Mouse (Mus musculus): ENCODE results near the gene Traf3. TPM values are rescaled to one million over a fixed set of nuclear protein-coding genes. Genes with fewer than 3 reads are reported as not detected.

Traf3 gene
- polyA plus RNA-seq, 1 experiment from 2014 or later, result 17.3 TPM

- Histone ChIP-seq H3K9ac (replicated peaks) (no peak overlapping the region), H3K27ac (replicated peaks) (0 out of 2 replicates have a peak overlapping the region, but pooled peaks have one; percentile 11), H3K4me3 (no peak overlapping the region), H3K27me3 (no peaks in the 10 kb centered on the region), H3K4me1 (no peaks in the 10 kb centered on the region), H3K4me2 (replicated peaks) (no peak overlapping the region), H3K36me3 (peaks cover 17% of the 10 kb centered on the region), H3K9me3 (peaks cover 6% of the 10 kb centered on the region; the same call in 1 of the 2 replicates)
- ATAC-seq (replicated peaks), result no peak
- 81% methylated on average over 10 of the region's 10 CpGs for WGBS
Measured at GRCm38 (mm10) chr12:111225197-111225780, 59.1 kb downstream of the Traf3 start.

GRCm38 (mm10) chr12:111227410-111227809 lies 61.2 kb downstream of the Traf3 start:
- WGBS, result 89% methylated on average over 4 of the region's 4 CpGs
- no peaks in the 10 kb centered on the region for H3K4me1 ChIP-seq
- no peak for ATAC-seq (replicated peaks)
- no peak overlapping the region for H3K27ac ChIP-seq (replicated peaks)
- no peak overlapping the region for H3K9ac ChIP-seq (replicated peaks)
- H3K9me3 ChIP-seq, result no peaks in the 10 kb centered on the region
- no peak overlapping the region for H3K4me3 ChIP-seq
- H3K27me3 ChIP-seq, result no peaks in the 10 kb centered on the region
- H3K4me2 ChIP-seq (replicated peaks), result no peak overlapping the region
- H3K36me3 ChIP-seq, result peaks cover 2% of the 10 kb centered on the region

- 96% methylated on average over 5 of the region's 5 CpGs for WGBS
- Histone ChIP-seq H3K9me3 (no peaks in the 10 kb centered on the region), H3K4me3 (no peak overlapping the region), H3K4me1 (no peaks in the 10 kb centered on the region), H3K36me3 (no peaks in the 10 kb centered on the region), H3K4me2 (replicated peaks) (no peak overlapping the region), H3K9ac (replicated peaks) (no peak overlapping the region), H3K27me3 (no peaks in the 10 kb centered on the region), H3K27ac (replicated peaks) (no peak overlapping the region)
- no peak for ATAC-seq (replicated peaks)
Measured at GRCm38 (mm10) chr12:111228488-111228887, 62.3 kb downstream of the Traf3 start.

GRCm38 (mm10) chr12:111230793-111231192 lies 64.6 kb downstream of the Traf3 start:
- Histone ChIP-seq H3K9ac (replicated peaks) (no peak overlapping the region), H3K9me3 (no peaks in the 10 kb centered on the region)
- WGBS, result 95% methylated on average over 2 of the region's 2 CpGs

GRCm38 (mm10) chr12:111233798-111234197 lies 67.6 kb downstream of the Traf3 start:
- Histone ChIP-seq H3K4me3 (no peak overlapping the region), H3K4me1 (0 out of 2 replicates have a peak, but pooled peaks cover 6% of the 10 kb centered on the region), H3K27ac (replicated peaks) (no peak overlapping the region), H3K36me3 (peaks cover 6% of the 10 kb centered on the region; the same call in 1 of the 2 replicates), H3K27me3 (no peaks in the 10 kb centered on the region), H3K9ac (replicated peaks) (no peak overlapping the region), H3K4me2 (replicated peaks) (no peak overlapping the region), H3K9me3 (no peaks in the 10 kb centered on the region)
- 95% methylated on average over 4 of the region's 4 CpGs for WGBS
- no peak for ATAC-seq (replicated peaks)

More at GRCm38 (mm10) chr12:111230793-111231192, 64.6 kb downstream of the Traf3 start:
- no peak for ATAC-seq (replicated peaks)
- H3K36me3 ChIP-seq, result no peaks in the 10 kb centered on the region; the same call in 1 of the 2 replicates
- no peak overlapping the region for H3K27ac ChIP-seq (replicated peaks)
- no peaks in the 10 kb centered on the region for H3K27me3 ChIP-seq
- H3K4me3 ChIP-seq, result no peak overlapping the region
- no peaks in the 10 kb centered on the region for H3K4me1 ChIP-seq
- H3K4me2 ChIP-seq (replicated peaks), result no peak overlapping the region

- 89% methylated on average over 9 of the region's 9 CpGs for WGBS
- Histone ChIP-seq H3K36me3 (peaks cover 9% of the 10 kb centered on the region; the same call in 1 of the 2 replicates), H3K4me2 (replicated peaks) (no peak overlapping the region), H3K27me3 (no peaks in the 10 kb centered on the region), H3K4me3 (no peak overlapping the region), H3K27ac (replicated peaks) (no peak overlapping the region), H3K9me3 (no peaks in the 10 kb centered on the region), H3K4me1 (0 out of 2 replicates have a peak, but pooled peaks cover 6% of the 10 kb centered on the region), H3K9ac (replicated peaks) (no peak overlapping the region)
- no peak for ATAC-seq (replicated peaks)
Measured at GRCm38 (mm10) chr12:111234383-111234782, 68.2 kb downstream of the Traf3 start.

- no peak for ATAC-seq (replicated peaks)
- Histone ChIP-seq H3K4me1 (0 out of 2 replicates have a peak, but pooled peaks cover 6% of the 10 kb centered on the region), H3K4me3 (no peak overlapping the region), H3K36me3 (peaks cover 10% of the 10 kb centered on the region; the same call in 1 of the 2 replicates), H3K27ac (replicated peaks) (no peak overlapping the region), H3K9ac (replicated peaks) (no peak overlapping the region), H3K27me3 (no peaks in the 10 kb centered on the region), H3K9me3 (no peaks in the 10 kb centered on the region), H3K4me2 (replicated peaks) (no peak overlapping the region)
- 96% methylated on average over 6 of the region's 6 CpGs for WGBS
Measured at GRCm38 (mm10) chr12:111235631-111236030, 69.5 kb downstream of the Traf3 start.

- 0 out of 2 replicates have a peak, but pooled peaks cover 6% of the 10 kb centered on the region for H3K4me1 ChIP-seq
- H3K4me2 ChIP-seq (replicated peaks), result no peak overlapping the region
- H3K27ac ChIP-seq (replicated peaks), result no peak overlapping the region
- no peaks in the 10 kb centered on the region for H3K9me3 ChIP-seq
- no peak overlapping the region for H3K4me3 ChIP-seq
- WGBS, result 95% methylated on average over 16 of the region's 16 CpGs
- no peaks in the 10 kb centered on the region for H3K27me3 ChIP-seq
- H3K9ac ChIP-seq (replicated peaks), result no peak overlapping the region
- peaks cover 10% of the 10 kb centered on the region; the same call in 1 of the 2 replicates for H3K36me3 ChIP-seq
- ATAC-seq (replicated peaks), result no peak
Measured at GRCm38 (mm10) chr12:111237611-111238188, 71.5 kb downstream of the Traf3 start.

- no peaks in the 10 kb centered on the region for H3K27me3 ChIP-seq
- 90% methylated on average over 5 of the region's 5 CpGs for WGBS
- H3K4me2 ChIP-seq (replicated peaks), result no peak overlapping the region
- no peak overlapping the region for H3K27ac ChIP-seq (replicated peaks)
- H3K36me3 ChIP-seq, result peaks cover 15% of the 10 kb centered on the region; the same call in 1 of the 2 replicates
- no peaks in the 10 kb centered on the region for H3K9me3 ChIP-seq
- H3K4me1 ChIP-seq, result 0 out of 2 replicates have a peak, but pooled peaks cover 6% of the 10 kb centered on the region
- no peak overlapping the region for H3K9ac ChIP-seq (replicated peaks)
- no peak overlapping the region for H3K4me3 ChIP-seq
- ATAC-seq (replicated peaks), result no peak
Measured at GRCm38 (mm10) chr12:111238345-111238744, 72.2 kb downstream of the Traf3 start.

GRCm38 (mm10) chr12:111238778-111239177 lies 72.6 kb downstream of the Traf3 start:
- ATAC-seq (replicated peaks), result no peak
- Histone ChIP-seq H3K27me3 (no peaks in the 10 kb centered on the region), H3K9ac (replicated peaks) (no peak overlapping the region), H3K36me3 (peaks cover 19% of the 10 kb centered on the region; the same call in 1 of the 2 replicates), H3K4me1 (0 out of 2 replicates have a peak, but pooled peaks cover 6% of the 10 kb centered on the region), H3K9me3 (no peaks in the 10 kb centered on the region), H3K4me3 (no peak overlapping the region), H3K27ac (replicated peaks) (no peak overlapping the region), H3K4me2 (replicated peaks) (no peak overlapping the region)
- 40% methylated on average over 4 of the region's 4 CpGs for WGBS

- ATAC-seq (replicated peaks), result no peak
- peaks cover 19% of the 10 kb centered on the region; the same call in 1 of the 2 replicates for H3K36me3 ChIP-seq
Measured at GRCm38 (mm10) chr12:111239930-111240329, 73.8 kb downstream of the Traf3 start.

GRCm38 (mm10) chr12:111241916-111242315 lies 75.7 kb downstream of the Traf3 start:
- H3K4me1 ChIP-seq, result 0 out of 2 replicates have a peak, but pooled peaks cover 6% of the 10 kb centered on the region
- no peak overlapping the region for H3K27ac ChIP-seq (replicated peaks)
- no peaks in the 10 kb centered on the region for H3K9me3 ChIP-seq
- ATAC-seq (replicated peaks), result no peak
- H3K4me2 ChIP-seq (replicated peaks), result no peak overlapping the region
- no peaks in the 10 kb centered on the region for H3K27me3 ChIP-seq
- 81% methylated on average over 6 of the region's 6 CpGs for WGBS
- peaks cover 19% of the 10 kb centered on the region; the same call in 1 of the 2 replicates for H3K36me3 ChIP-seq
- H3K9ac ChIP-seq (replicated peaks), result no peak overlapping the region
- no peak overlapping the region for H3K4me3 ChIP-seq

More at GRCm38 (mm10) chr12:111239930-111240329, 73.8 kb downstream of the Traf3 start:
- Histone ChIP-seq H3K9ac (replicated peaks) (no peak overlapping the region), H3K9me3 (no peaks in the 10 kb centered on the region), H3K4me1 (0 out of 2 replicates have a peak, but pooled peaks cover 6% of the 10 kb centered on the region), H3K27ac (replicated peaks) (no peak overlapping the region), H3K27me3 (no peaks in the 10 kb centered on the region), H3K4me3 (no peak overlapping the region), H3K4me2 (replicated peaks) (no peak overlapping the region)
- 88% methylated on average over 10 of the region's 10 CpGs for WGBS
